Mouse (Mus musculus) thymus, postnatal 0 days (tissue): ENCODE results near the gene Olfr487. TPM values are rescaled to one million over a fixed set of nuclear protein-coding genes. Genes with fewer than 3 reads are reported as not detected.
"Not testable (repeated sequence)": the region's sequence is repeated elsewhere in the genome, so short reads cannot be mapped to it uniquely, and the experiment has no call there.

Experiments used
- DNase-seq: peaks from one replicate; pipeline ENCODE4 v3.0.0-alpha.2; 2015; ENCODE audit warnings: low spot score
- polyA plus RNA-seq: library from polyadenylated mRNA; unstranded; fragments of >200 nt; fragmentation: Nextera tagmentation; extraction: Ambion mirVana; gene quantifications from 2 replicates; pipeline ENCODE4 v1.2.1, GENCODE M21; 2015

The Olfr487 gene
- polyA plus RNA-seq: not detected in 2 replicates

- DNase-seq: not testable (repeated sequence)
Measured at GRCm38 (mm10) chr7:108214536-108214935, at the start of gene Olfr487. Gene Olfr487 (minus strand): TSS chr7:108214636.

GRCm38 (mm10) chr7:108258247-108258646 lies 43.8 kb upstream of the Olfr487 start, which contains the start of gene Olfr488:
Gene Olfr488 (minus strand): TSS chr7:108258347.
- DNase-seq: no peak

- no peak for DNase-seq
Measured at GRCm38 (mm10) chr7:108233551-108233950, 19.1 kb upstream of the Olfr487 start.

- no peak for DNase-seq
Measured at GRCm38 (mm10) chr7:108196938-108197337, 17.5 kb downstream of the Olfr487 start.

GRCm38 (mm10) chr7:108196337-108196736 lies 18.1 kb downstream of the Olfr487 start:
- DNase-seq: not testable (repeated sequence)

- not testable (repeated sequence) for DNase-seq
Measured at GRCm38 (mm10) chr7:108192714-108193113, 21.7 kb downstream of the Olfr487 start.

- not testable (repeated sequence) for DNase-seq
Measured at GRCm38 (mm10) chr7:108191196-108191595, 23.2 kb downstream of the Olfr487 start.

GRCm38 (mm10) chr7:108185237-108185636 lies 29.2 kb downstream of the Olfr487 start:
- not testable (repeated sequence) for DNase-seq

- DNase-seq: not testable (repeated sequence)
Measured at GRCm38 (mm10) chr7:108184401-108184800, 30.0 kb downstream of the Olfr487 start.

GRCm38 (mm10) chr7:108172642-108173041 lies 41.8 kb downstream of the Olfr487 start, which contains the start of gene Olfr486:
Gene Olfr486 (minus strand): TSS chr7:108172742.
- not testable (repeated sequence) for DNase-seq

GRCm38 (mm10) chr7:108159771-108160170 lies 54.7 kb downstream of the Olfr487 start, which contains the start of gene Olfr485:
Gene Olfr485 (minus strand): TSS chr7:108159871.
- no peak for DNase-seq

Other genes starting within 250 kb of the Olfr487 start
- not detected in 2 replicates for gene Olfr476, start 249.8 kb downstream of the Olfr487 start, polyA plus RNA-seq
- gene Olfr477, start 227.9 kb downstream of the Olfr487 start, polyA plus RNA-seq: not detected in 2 replicates
- not detected in 2 replicates for gene Olfr478, start 180.6 kb downstream of the Olfr487 start, polyA plus RNA-seq
- not detected in 2 replicates for gene Olfr479, start 163.9 kb downstream of the Olfr487 start, polyA plus RNA-seq
- gene Olfr480, start 147.3 kb downstream of the Olfr487 start, polyA plus RNA-seq: not detected in 2 replicates
- not detected in 2 replicates for gene Olfr481, start 134.8 kb downstream of the Olfr487 start, polyA plus RNA-seq
- gene Olfr482, start 117.0 kb downstream of the Olfr487 start, polyA plus RNA-seq: 0.09 and 0.10 TPM in 2 replicates
- gene Olfr483, start 113.8 kb downstream of the Olfr487 start, polyA plus RNA-seq: not detected in 2 replicates
- gene Olfr484, start 87.2 kb downstream of the Olfr487 start, polyA plus RNA-seq: not detected in 2 replicates
- gene Olfr485, start 54.8 kb downstream of the Olfr487 start, polyA plus RNA-seq: not detected in 2 replicates
- gene Olfr486, start 41.9 kb downstream of the Olfr487 start, polyA plus RNA-seq: not detected in 2 replicates
- not detected in 2 replicates for gene Olfr488, start 43.7 kb upstream of the Olfr487 start, polyA plus RNA-seq
- not detected in 2 replicates for gene Olfr490, start 74.3 kb upstream of the Olfr487 start, polyA plus RNA-seq
- gene Olfr491, start 98.8 kb upstream of the Olfr487 start, polyA plus RNA-seq: not detected in 2 replicates
- gene Olfr492, start 109.0 kb upstream of the Olfr487 start, polyA plus RNA-seq: not detected in 2 replicates
- gene Olfr493, start 132.3 kb upstream of the Olfr487 start, polyA plus RNA-seq: not detected in 2 replicates
- gene Olfr494, start 150.7 kb upstream of the Olfr487 start, polyA plus RNA-seq: not detected in 2 replicates
- gene Olfr495, start 178.5 kb upstream of the Olfr487 start, polyA plus RNA-seq: not detected in 2 replicates
- not detected in 2 replicates for gene Olfr497, start 205.8 kb upstream of the Olfr487 start, polyA plus RNA-seq